Mouse (Mus musculus) thymus, postnatal 14 days (tissue): ENCODE results near the gene 2410015M20Rik.
"Not testable (repeated sequence)": the region's sequence is repeated elsewhere in the genome, so short reads cannot be mapped to it uniquely, and the experiment has no call there.

Experiments
- DNase-seq: peaks from one replicate; pipeline ENCODE4 v3.0.0; 2021

2410015M20Rik gene

DNA sequence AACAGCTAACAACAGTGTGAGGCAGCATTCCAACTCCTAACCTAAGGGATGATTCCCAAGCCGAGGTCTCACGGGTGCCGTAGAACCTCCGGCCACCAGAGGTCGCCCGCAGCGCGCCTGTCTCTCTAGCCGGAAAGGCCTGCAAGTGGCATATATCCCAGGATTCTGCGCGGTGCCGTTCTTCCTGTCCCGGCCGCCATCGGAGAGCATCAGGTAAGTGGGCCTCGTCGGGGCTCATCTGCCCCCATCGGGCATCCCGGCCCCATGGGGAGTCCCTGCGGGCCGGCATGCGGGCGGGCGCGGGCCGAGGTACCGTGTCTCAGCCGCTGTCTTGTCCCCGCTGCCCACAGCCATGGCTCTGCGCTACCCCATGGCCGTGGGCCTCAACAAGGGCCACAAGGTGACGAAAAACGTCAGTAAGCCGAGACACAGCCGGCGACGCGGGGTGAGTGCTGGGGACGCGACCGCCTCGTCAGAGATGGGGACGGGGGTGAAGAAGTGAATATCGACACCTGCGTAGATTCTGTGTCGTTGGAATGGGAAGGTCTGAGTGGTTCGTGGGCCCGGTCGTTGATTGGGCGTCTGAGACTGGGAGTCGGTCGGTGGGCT, 3.8 kb upstream of the 2410015M20Rik start, which contains the start of gene Rpl36:
Gene Rpl36, plus strand, starts transcription at position 181 of the 609 bp plus-strand sequence.
- peak; percentile 93 for DNase-seq

DNA sequence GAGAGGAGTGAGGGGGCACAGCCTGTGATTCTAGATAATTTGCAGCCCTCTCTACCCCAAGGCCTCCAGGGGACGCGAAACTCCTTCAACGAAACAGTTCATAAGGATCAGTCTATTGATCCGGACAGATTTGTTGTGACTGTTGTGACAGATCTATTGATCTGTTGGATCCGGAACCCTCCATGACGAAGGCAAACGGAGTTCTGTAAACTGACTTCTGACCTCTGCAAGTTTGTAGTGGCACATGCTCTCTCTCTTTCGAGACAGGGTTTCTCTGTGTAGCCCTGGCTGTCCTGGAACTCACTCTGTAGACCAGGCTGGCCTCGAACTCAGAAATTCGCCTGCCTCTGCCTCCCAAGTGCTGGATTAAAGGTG, 3.0 kb upstream of the 2410015M20Rik start:
- DNase-seq = not testable (repeated sequence)

- peak; percentile 38 for DNase-seq
These were observed 2.4 kb upstream of the 2410015M20Rik start for GRCm38 (mm10) chr17:56611861-56612564.

DNA sequence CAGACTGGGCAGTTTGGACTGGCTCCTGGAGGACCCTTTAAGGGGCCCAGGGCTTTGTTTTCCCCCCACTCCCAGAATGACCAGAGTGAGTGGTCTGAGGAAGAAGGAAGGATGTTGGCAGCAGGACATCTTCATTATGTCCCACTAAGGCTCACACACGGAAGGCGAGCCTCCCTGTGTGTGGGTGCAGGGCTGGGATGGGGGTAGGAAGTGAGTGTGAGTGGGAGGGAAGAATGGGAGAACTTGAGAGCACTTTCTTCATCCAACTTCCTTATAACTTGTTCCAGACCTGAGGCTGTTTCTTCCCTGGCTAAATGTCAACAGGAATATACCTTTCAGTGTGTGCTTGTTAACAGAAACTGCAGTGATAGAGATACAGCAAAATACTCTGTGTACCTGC, 1.8 kb upstream of the 2410015M20Rik start:
- DNase-seq = no peak

DNA sequence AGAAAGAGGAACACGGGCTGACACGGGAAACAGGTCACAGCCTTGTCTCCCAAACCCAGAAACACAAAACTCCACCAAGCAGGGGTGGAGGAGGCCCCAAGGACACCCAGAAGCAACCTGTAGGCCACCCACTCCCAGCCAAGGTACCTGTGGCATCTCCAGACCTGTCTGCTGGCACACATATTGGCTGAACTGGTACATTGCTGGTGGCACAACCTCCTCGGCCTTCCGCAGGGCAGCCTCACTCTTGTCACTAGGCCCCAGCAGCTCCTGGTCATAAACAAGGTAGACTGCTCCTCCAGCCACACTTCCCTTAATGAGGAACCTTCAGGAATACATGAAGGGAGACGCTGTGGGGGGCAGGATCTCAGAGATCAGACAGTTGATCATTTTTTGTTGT, 872 bp downstream of the 2410015M20Rik start:
- no peak for DNase-seq

DNA sequence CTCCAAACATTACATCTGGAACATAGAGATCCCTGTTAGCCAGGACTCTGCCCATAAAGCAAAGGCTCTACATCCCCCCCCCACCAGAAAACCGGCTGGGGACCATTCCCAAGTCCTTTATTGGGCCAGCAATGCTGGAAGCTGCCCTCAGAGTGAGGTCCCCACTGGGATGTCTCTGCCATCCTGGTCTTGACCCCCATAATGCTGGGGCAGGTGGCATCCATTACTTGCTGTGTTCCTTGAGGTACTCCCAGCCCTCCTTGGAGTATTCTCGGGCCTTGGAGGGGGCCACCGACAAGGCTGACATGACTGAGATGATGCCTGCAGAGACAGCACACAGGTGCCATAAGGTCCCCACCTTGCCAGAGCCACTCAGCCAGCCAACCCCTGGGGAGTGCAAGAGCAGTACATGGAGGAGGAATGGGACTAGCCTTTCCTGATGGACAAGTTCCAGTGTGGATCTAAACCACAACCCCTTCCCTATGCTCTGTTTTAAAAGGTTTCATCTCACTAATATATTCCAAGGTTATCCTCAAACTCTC, 2.0 kb downstream of the 2410015M20Rik start:
- no peak for DNase-seq

GRCm38 (mm10) chr17:56605431-56605830, 4.1 kb downstream of the 2410015M20Rik start:
- DNase-seq = no peak

DNA sequence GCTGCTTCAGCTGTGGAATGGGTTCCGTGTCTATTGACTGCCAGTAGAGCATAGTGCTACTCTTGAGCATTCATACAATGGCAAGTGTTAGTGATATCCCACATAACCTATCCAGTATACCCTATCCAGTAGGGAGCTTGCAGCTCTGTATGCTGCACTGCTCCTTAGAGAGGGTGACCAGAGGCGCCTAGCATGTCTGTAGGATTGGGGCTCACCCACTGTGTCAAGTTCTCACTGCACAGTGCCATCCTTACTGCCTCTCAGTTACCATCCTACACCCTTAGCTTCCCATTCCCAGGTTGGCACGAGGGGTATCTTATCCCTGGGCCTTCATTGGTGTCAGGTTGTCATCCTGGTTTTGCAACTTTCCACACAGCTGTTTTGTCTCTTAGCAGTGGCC, 5.1 kb downstream of the 2410015M20Rik start:
- DNase-seq = no peak

GRCm38 (mm10) chr17:56604070-56604380, 5.5 kb downstream of the 2410015M20Rik start:
- no peak for DNase-seq

DNA sequence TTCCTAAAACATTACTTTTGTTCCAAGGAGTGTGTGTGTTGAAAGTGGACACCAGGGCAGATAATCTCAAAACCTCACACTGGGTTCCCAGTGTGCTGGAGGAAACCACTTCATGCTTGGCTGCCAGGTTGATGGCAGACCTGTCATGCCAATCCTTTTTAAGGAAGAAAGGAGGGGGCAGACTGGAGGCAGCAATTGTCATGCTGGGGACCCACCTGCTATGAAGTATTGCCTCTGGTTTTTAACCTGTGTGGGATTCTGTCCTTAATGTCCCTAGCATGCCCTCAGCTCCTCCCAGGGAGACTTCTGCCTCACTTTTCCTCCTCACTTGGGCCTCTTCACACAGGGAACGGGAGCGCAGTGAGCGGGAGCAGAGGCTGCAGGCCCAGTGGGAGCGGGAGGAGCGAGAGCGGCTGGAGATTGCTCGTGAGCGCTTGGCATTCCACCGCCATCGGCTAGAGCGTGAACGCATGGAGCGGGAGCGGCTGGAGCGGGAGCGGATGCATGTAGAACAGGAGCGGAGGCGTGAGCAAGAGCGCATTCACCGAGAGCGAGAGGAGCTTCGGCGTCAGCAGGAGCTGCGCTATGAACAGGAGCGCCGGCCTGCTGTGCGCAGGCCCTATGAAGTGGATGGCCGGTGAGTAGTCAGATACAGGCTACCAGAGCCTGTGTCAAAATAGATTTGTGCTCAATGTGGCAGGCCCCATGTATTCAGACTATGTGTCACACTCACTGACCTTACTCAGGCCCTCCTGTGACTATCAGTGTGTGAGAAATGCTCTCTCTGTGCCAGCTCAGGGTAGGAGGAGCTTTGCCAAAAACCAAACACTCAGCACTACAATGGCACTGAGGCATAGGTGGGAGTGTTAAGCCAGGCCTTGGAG, 6.1 kb downstream of the 2410015M20Rik start:
- no peak for DNase-seq

DNA sequence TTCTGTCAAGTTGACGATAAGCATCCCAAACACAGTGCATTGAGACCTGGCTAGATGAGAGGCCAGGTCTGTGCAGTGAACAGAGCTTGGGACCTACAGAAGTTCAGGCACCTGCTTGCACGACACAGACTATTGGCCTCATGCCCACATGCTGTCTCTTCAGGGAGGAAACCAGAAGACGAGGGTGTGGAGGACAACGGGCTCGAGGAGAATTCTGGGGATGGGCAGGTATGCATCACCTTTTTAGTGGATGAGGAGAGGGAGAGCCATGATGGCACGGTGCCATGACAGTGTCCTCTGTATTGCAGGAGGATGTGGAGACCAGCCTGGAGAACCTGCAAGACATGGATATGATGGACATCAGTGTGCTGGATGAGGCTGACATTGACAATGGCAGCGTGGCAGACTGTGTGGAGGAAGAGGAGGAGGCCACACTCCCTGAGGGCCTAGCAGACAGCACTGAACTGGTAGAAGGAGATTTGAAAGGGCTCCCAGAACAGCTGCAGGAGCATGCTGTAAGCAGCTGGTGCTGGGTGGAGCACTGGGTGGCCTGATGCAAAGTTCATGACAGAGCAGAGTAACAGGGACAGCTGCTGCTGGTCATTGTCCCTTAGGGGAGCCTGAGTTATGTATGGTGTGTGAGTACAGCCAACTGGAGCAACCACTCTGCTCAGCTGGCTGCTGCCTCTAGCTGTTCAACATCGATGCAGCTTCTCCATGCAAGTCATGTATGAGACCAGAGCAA, 15.9 kb downstream of the 2410015M20Rik start:
- DNase-seq = no peak

DNA sequence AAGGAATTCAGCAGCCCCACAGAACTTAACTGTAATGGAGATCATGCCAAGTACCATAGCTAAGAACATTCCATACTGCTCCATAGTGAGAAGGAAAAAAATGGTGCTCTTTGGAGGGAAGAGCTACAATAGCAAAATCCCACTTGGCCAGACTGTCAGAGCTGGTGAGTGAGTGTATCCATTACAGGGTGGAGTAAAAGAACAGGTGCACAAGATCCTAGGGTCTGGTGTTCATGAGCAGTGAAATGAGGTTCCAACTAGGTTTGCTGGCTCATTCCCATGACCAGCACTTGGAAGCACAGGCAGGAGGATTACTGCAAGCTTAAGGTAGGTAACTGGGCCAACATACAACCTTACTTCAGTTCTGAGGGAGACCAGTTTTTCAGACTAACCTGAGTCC, 17.0 kb downstream of the 2410015M20Rik start:
- no peak for DNase-seq

- DNase-seq = no peak
These were observed 20.6 kb downstream of the 2410015M20Rik start for GRCm38 (mm10) chr17:56588921-56589320.

DNA sequence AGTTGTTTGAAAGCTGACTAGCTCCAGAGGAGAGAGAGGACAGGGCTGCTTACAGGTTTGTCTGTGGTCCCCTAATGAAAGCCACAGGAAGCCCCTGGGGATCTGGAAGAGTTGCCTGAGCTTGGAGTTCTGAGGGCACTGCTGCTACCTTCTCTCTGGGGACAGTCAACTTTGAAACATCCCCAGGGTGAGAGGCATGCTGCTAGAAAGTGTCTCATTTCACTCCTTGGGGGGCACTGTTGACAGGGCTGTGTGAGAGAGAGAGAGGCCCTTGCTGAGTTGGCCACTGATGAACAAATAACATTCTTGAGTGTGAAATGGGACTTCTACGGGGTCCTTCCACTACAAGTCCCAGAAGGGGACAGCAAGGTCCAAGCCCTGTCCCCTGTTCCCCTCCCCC, 21.8 kb downstream of the 2410015M20Rik start:
- no peak for DNase-seq

GRCm38 (mm10) chr17:56585171-56585821, 24.3 kb downstream of the 2410015M20Rik start:
- DNase-seq = no peak

DNA sequence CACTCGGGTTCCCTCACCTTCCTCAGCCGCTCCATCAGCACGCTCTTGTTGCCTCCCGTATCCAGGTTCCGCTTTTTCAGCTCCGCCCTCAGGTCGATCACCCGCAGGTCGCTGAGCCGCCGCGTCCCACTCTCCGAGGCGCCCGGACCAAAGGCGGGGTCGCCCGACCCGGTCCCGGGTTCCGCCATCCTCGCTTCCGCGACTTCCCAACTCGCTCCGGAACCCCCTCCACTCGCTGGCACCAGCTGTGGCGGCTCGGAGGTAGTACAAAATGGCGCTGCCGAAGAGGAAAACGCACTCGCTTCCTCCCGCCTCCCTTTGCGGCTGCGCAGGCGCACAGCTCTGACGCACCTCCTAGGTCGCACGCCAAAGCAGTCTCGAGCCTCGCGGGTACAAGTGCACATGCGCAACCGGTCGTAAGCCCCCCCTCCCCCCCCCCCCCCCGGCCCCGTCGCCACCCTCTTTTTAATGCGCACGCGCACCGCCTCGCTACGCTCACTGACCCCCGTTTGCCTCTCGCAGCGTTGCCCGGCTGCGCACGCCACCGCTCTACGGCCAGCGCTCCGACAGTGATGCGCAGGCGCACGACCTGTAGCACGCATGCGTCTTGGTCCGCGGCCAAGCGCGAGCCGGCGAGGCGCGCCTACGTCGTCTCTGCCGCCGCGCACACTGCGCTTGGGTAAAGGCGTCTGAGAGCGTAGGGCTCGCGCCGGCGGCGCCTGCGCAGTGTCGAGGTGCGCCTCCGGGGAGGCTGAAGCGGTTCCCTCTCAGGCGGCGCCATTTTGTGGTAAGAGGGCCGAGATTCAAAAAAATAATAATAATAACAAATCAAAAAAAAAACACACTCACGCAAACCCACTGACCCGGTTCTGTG, 25.1 kb downstream of the 2410015M20Rik start, which contains the start of the genes Safb2 and Safb:
Gene Safb2, minus strand, starts transcription at position 329 of the 874 bp plus-strand sequence.
Gene Safb, plus strand, starts transcription at position 569 of the 874 bp plus-strand sequence.
- DNase-seq = peak; percentile 99

GRCm38 (mm10) chr17:56583611-56584256, 25.8 kb downstream of the 2410015M20Rik start:
- DNase-seq = no peak

DNA sequence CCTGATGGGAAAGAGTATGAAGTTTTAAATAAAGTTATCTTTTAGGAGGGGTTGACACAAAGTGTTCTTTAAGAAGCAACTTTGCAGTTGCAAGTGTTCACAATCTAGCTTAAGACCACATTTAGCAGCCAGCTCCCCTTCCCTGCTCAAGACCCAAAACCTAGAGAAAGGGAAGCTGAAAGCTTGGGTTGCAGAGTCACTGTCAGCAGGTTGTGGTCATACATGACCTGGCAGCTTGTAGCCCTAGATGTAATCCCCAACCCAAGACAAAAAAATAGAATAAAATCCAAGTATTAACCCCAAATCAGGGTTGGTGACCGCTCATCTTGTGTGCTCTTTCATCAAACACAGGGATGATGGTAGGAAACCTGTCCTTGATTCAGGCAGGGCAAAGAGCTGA, 26.5 kb downstream of the 2410015M20Rik start:
- no peak for DNase-seq

GRCm38 (mm10) chr17:56572939-56573338, 36.6 kb downstream of the 2410015M20Rik start:
- no peak for DNase-seq

- DNase-seq = no peak
These were observed 37.4 kb downstream of the 2410015M20Rik start for GRCm38 (mm10) chr17:56572154-56572553.
